Mouse (Mus musculus) kidney, embryonic 14.5 days (tissue): ENCODE data around the gene Nt5c3b. TPM values are rescaled to one million over a fixed set of nuclear protein-coding genes. Genes with fewer than 3 reads are reported as not detected.
A peak's percentile ranks its signal among the peaks of the same experiment; 100 is the strongest.

Source experiments
- ATAC-seq: fragments of 200-750 bp; cut with Nextera tagmentation; 2 replicates; pipeline ENCODE4 v1.8.0; 2017; ENCODE audit warnings: moderate number of reproducible peaks, mild to moderate bottlenecking, moderate TSS enrichment, moderate library complexity; ENCODE audit not compliant: low FRiP score, low TSS enrichment
- H3K27ac ChIP-seq: fragments of 300-500 bp; sonication (generic); 2 replicates; pipeline ENCODE4 v1.5.1; 2014; ENCODE audit warnings: low read depth, mild to moderate bottlenecking, low read length, moderate library complexity, mixed read lengths
- H3K27me3 ChIP-seq: fragments of 300-500 bp; sonication (generic); 2 replicates; pipeline ENCODE4 v1.6.1; 2014; ENCODE audit warnings: mild to moderate bottlenecking, low read length; ENCODE audit not compliant: control insufficient read depth, insufficient read depth
- H3K36me3 ChIP-seq: fragments of 300-500 bp; sonication (generic); 2 replicates; pipeline ENCODE4 v1.6.1; 2014; ENCODE audit warnings: low read length, mixed read lengths; ENCODE audit not compliant: control insufficient read depth, insufficient read depth
- H3K4me1 ChIP-seq: fragments of 300-500 bp; sonication (generic); 2 replicates; pipeline ENCODE4 v1.6.1; 2014; ENCODE audit warnings: low read length, mixed read lengths; ENCODE audit not compliant: control insufficient read depth, insufficient read depth
- H3K4me2 ChIP-seq: fragments of 300-500 bp; sonication (generic); replicated peaks from 2 replicates; pipeline ENCODE4 v1.6.1; 2014; ENCODE audit warnings: low read depth, mild to moderate bottlenecking, low read length
- H3K4me3 ChIP-seq: fragments of 300-500 bp; sonication (generic); 2 replicates; pipeline ENCODE4 v1.5.1; 2014; ENCODE audit warnings: mild to moderate bottlenecking, low read length
- H3K9ac ChIP-seq: fragments of 300-500 bp; sonication (generic); 2 replicates; pipeline ENCODE4 v1.6.1; 2014; ENCODE audit warnings: low read depth, mild to moderate bottlenecking, low read length, moderate library complexity
- H3K9me3 ChIP-seq: fragments of 300-500 bp; sonication (generic); 2 replicates; pipeline ENCODE4 v1.6.1; 2016; ENCODE audit warnings: low read length; ENCODE audit not compliant: control insufficient read depth
- WGBS: fragments of 180-500 bp; shearing (Covaris S2); extraction: QIAGEN DNeasy Blood & Tissue Kit; methylation state at CpG from one replicate; pipeline ENCODE4 v1.1.7; 2014; 5-methylcytosine and 5-hydroxymethylcytosine counted together
- polyA plus RNA-seq: library from polyadenylated mRNA; unstranded; fragments of >200 nt; fragmentation: Nextera tagmentation; extraction: Ambion mirVana; gene quantifications from 2 replicates; pipeline ENCODE4 v1.2.1, GENCODE M21; 2014

Gene Nt5c3b
- polyA plus RNA-seq, 1 experiment from 2014 or later, result 112 TPM

DNA sequence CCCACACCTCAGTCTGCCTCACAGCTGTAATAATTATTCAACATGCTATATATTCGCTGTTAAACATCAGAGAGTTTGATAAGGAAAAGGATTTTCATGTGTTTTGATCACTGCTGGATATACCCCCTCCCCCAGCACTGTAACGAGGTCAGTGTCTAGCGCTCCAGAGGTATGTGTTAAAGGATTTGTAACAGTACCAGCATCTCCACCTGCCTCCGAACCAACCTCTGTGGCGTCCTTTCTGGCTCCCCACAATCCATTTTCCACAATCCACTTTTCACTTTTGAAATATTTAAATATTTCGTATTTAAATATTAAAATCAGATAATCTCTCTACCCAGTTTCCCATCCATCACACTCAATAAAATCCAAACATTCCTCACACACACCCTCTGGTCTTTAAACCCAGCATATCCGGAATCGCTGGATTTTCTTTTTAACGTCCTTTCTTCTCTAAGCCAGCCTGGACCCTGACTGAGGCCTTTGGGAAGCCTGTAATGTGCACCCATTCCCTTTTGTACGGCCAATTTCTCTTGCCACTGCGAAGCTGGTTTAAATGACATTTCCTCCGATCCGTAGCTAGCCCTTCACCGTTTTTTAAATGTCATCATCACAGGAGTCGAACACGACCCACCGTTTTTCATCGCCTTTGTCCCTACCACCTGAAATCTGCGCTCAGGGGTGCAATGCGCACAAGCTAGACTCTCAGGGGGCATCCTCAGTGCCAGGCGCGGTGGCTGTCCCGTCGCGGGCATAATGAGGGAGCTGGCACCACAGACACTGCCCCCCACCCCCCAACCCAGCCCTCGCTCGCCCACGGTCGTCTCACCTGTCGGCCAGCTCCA is 30.0 kb upstream of the Nt5c3b start:
- no peaks in the 10 kb centered on the region for H3K9me3 ChIP-seq
- H3K27me3 ChIP-seq, result no peaks in the 10 kb centered on the region
- WGBS, result 4% methylated on average over 30 of the region's 30 CpGs
- peak overlapping the region; percentile 93 for H3K9ac ChIP-seq
- H3K4me1 ChIP-seq, result peaks cover 14% of the 10 kb centered on the region
- no peak overlapping the region for H3K27ac ChIP-seq
- peak overlapping the region; percentile 95 for H3K4me2 ChIP-seq
- peak; percentile 29; the same call in 1 of the 2 replicates for ATAC-seq
- H3K4me3 ChIP-seq, result peak overlapping the region; percentile 92
- peaks cover 3% of the 10 kb centered on the region for H3K36me3 ChIP-seq

GRCm38 (mm10) chr11:100465833-100466232 is 24.2 kb upstream of the Nt5c3b start:
- H3K27ac ChIP-seq, result no peak overlapping the region
- peaks cover 7% of the 10 kb centered on the region for H3K4me1 ChIP-seq
- H3K9ac ChIP-seq, result no peak overlapping the region
- no peak for ATAC-seq
- no peaks in the 10 kb centered on the region for H3K9me3 ChIP-seq
- no peak overlapping the region for H3K4me3 ChIP-seq
- no peak overlapping the region for H3K4me2 ChIP-seq
- 93% methylated on average over 1 of the region's 1 CpGs for WGBS
- no peaks in the 10 kb centered on the region for H3K27me3 ChIP-seq
- peaks cover 17% of the 10 kb centered on the region; the same call in 1 of the 2 replicates for H3K36me3 ChIP-seq

DNA sequence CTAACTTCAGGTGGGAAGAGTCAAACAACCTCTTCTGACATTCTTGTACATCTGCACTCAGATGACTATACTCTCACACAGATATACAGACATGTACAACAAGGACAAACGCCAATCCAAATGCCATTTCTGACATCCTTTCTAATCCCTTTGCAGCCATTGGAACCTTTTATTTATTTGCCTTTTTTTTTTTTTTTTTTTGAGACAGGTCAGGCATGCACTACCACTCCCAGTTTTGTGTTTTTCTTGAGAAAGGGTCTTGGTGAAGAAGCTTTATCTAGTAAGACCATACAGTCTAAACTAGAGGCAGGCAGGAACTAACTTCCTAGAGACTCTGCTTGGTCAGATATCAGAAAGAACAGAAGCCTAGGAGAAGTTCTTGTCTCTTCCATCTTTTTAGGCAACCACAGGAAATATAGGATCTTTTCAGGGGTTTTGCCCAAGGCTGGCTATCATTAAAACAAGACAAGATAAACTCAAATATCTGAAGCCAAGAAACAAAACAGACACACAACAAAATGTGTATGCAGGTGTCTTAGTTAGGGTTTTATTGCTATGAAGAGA is 23.7 kb upstream of the Nt5c3b start:
- WGBS, result 92% methylated on average over 1 of the region's 1 CpGs
- Histone ChIP-seq H3K4me1 (peaks cover 2% of the 10 kb centered on the region), H3K4me2 (no peak overlapping the region), H3K36me3 (peaks cover 21% of the 10 kb centered on the region), H3K9ac (no peak overlapping the region), H3K27ac (no peak overlapping the region), H3K9me3 (no peaks in the 10 kb centered on the region), H3K4me3 (no peak overlapping the region), H3K27me3 (no peaks in the 10 kb centered on the region)
- ATAC-seq, result no peak

- WGBS, result 96% methylated on average over 10 of the region's 10 CpGs
- Histone ChIP-seq H3K4me1 (no peaks in the 10 kb centered on the region), H3K27ac (no peak overlapping the region), H3K27me3 (no peaks in the 10 kb centered on the region), H3K36me3 (peaks cover 26% of the 10 kb centered on the region), H3K4me2 (no peak overlapping the region), H3K9me3 (no peaks in the 10 kb centered on the region), H3K9ac (no peak overlapping the region), H3K4me3 (no peak overlapping the region)
- no peak for ATAC-seq
Observed at GRCm38 (mm10) chr11:100462699-100463098, 21.1 kb upstream of the Nt5c3b start.

DNA sequence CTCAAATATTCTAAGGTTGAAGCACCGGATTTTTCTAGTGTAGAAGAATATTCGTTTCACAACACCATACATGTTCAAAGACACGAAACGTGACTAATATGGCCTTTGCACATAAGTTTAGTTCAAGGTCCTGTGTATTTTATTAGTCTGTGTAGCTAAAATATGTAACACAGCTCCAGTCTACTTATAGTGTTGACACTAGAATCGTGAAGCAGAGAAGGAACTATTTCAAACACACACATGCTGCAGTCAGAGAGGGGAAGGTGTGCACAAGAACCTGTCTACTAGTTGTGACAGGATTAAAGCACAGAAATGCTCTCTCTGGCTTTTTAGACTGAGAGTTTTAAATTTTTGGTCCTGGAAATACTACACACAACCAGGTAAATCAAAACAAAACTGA is 16.1 kb upstream of the Nt5c3b start:
- 84% methylated on average over 5 of the region's 5 CpGs for WGBS
- Histone ChIP-seq H3K9me3 (no peaks in the 10 kb centered on the region), H3K9ac (no peak overlapping the region), H3K4me1 (no peaks in the 10 kb centered on the region), H3K36me3 (peaks cover 22% of the 10 kb centered on the region), H3K4me2 (no peak overlapping the region), H3K4me3 (no peak overlapping the region), H3K27me3 (no peaks in the 10 kb centered on the region), H3K27ac (no peak overlapping the region)
- ATAC-seq, result no peak

GRCm38 (mm10) chr11:100457247-100457646 is 15.6 kb upstream of the Nt5c3b start:
- H3K27ac ChIP-seq, result no peak overlapping the region
- ATAC-seq, result no peak
- H3K4me3 ChIP-seq, result no peak overlapping the region
- no peaks in the 10 kb centered on the region for H3K4me1 ChIP-seq
- no peak overlapping the region for H3K9ac ChIP-seq
- no peaks in the 10 kb centered on the region for H3K9me3 ChIP-seq
- no peaks in the 10 kb centered on the region for H3K27me3 ChIP-seq
- 66% methylated on average over 4 of the region's 4 CpGs for WGBS
- no peak overlapping the region for H3K4me2 ChIP-seq
- peaks cover 18% of the 10 kb centered on the region for H3K36me3 ChIP-seq

DNA sequence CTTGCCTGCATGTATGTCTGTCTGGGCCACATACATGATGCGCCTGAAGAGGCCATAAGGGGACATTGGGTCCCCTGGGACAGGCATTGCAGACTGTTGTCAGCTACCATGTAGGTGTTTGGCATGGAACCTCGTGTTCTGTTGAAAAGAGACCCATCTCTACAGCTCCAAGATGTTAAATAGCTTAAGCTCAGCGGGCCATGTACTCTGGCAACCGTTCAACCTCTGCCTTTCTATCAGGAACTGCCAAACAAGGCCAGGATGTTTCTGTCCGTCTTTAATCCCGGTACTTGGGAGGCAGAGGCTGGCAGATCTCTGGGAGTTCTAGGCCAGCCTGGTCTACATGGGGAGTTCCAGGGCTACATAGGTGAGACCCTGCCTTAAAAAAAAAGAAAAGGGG is 1.0 kb upstream of the Nt5c3b start:
- H3K9ac ChIP-seq, result no peak overlapping the region
- H3K4me2 ChIP-seq, result no peak overlapping the region
- H3K4me1 ChIP-seq, result peaks cover 8% of the 10 kb centered on the region; the same call in 1 of the 2 replicates
- WGBS, result 83% methylated on average over 6 of the region's 6 CpGs
- no peaks in the 10 kb centered on the region for H3K27me3 ChIP-seq
- no peaks in the 10 kb centered on the region for H3K9me3 ChIP-seq
- no peaks in the 10 kb centered on the region for H3K36me3 ChIP-seq
- H3K27ac ChIP-seq, result no peak overlapping the region
- no peak for ATAC-seq
- no peak overlapping the region for H3K4me3 ChIP-seq

DNA sequence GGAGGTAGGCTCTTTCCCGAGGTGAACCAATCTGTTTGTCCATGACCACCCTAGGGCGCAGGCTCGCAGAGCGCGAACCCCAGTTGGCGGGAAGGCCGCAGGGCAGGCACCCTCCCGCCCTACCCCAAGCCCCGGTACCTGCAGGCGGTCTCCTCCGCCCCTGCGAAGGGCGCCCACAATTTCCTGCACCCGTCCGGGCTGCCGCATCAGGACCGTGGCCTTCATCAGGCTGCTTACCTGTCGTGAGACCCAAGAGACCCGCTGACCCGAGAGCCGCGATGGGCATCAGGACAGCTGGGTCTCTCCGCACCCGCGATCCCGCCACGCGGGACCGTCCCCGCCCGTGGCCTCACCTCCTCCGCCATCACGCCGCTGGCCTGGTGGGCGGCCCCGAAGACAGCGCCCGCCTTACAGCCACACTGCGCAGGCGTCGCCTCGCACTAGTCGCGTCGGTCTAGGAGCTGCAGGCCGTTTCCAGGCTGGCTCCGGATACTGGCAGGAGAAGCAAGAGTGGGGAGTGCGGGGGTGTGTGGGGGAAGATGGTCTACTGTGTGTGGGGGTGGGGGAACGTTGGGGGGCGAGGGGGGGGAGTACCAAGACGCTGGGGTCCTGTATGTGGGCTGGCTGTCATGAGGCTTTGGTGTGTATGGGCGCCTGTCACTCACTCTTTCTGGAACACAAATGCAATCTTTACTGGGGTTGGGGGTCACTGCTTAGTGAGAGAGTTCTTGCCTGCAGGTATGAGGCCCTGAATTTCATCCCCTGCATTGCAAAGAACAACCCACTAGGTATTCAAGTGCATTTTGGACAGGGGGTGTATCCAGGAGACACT is 701 bp downstream of the Nt5c3b start:
- H3K36me3 ChIP-seq, result peaks cover 11% of the 10 kb centered on the region; the same call in 1 of the 2 replicates
- WGBS, result under 1% methylated on average over 52 of the region's 52 CpGs

More for the DNA sequence above, 701 bp downstream of the Nt5c3b start:
- peak; percentile 95 for ATAC-seq
- peaks cover 8% of the 10 kb centered on the region; the same call in 1 of the 2 replicates for H3K4me1 ChIP-seq
- peak overlapping the region; percentile 1; the same call in 1 of the 2 replicates for H3K27ac ChIP-seq
- H3K9ac ChIP-seq, result peak overlapping the region; percentile 80
- H3K27me3 ChIP-seq, result no peaks in the 10 kb centered on the region
- H3K4me3 ChIP-seq, result peak overlapping the region; percentile 74
- H3K9me3 ChIP-seq, result no peaks in the 10 kb centered on the region
- peak overlapping the region; percentile 59 for H3K4me2 ChIP-seq
